Mouse (Mus musculus) gastrocnemius, postnatal 4 days (tissue): ENCODE measurements at regions not wholly inside any gene's neighbourhood (a gene's known extent, or its start where the extent isn't known, plus 50 kb on each side); places are given as distances from the start of the nearest gene placed in this dataset.
"Not testable (repeated sequence)": the region's sequence is repeated elsewhere in the genome, so short reads cannot be mapped to it uniquely, and the experiment has no call there.

Source experiments
- DNase-seq, 2 experiments: peaks; one replicate each; pipeline ENCODE4 v3.0.0; 2021 to 2022; ENCODE audit warnings: low spot score in 2 of 2, mixed read lengths in 2 of 2

DNA sequence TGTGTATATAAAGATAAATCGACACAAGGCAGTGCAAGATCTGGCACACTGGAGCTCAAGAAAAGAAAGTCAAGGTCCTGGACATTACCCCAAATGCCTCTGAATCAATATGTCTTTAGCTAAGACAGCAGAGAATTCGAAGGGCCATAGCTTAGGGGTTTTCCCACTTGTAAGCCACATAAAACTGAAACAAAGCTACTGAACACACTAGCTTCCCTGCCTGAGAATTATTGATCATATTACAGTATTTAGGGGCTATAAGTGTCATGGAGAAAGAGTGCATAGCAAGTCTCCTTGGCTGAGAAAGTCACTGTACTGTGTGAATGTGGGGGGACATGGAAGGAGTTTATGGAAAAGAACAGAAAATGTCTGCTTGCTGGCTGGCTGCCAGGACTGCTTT, 207.3 kb upstream of the Htr1f start:
- DNase-seq: no peak

DNA sequence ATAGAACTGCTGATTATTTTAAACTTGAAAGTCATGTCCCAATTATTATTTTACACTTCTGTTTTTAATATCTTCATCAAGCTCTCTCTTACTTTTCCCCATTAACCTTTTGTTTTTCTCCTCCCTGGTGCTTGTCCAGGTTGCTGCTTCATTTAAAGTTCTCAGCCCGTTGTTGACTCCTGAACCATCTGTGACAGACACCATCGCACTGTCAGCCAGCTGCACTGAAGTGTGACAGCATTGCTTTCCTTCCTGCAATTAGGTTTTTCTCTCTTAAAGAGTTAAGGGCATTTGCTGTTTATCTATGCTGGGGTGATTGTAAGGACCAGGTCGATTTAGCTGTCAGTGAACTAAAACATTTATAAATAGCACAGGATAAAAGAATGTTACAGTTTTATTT, 205.3 kb upstream of the Pou1f1 start:
- DNase-seq: no peak

DNA sequence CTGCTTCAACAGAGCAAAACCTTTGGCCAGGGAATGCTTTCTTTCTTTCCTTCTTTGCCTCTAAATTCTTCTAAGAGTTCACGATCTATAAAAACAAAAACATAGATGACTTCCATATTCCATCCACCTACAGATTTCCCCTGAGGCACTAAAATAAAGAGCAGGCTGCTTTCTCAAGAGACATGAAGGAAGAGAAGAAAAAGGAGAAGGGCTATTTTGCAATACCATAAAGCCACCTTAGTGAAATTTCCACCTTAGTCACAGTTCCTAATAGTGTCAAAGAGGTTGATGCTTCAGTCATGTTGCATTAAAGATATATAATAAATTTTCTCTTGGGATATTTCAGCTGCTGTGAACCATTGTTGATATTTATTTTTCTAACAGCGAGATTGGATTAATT, 187.9 kb upstream of the Pou1f1 start:
- no peak for DNase-seq

- DNase-seq: no peak
Observed at GRCm38 (mm10) chr16:65339225-65339624, 181.1 kb upstream of the Pou1f1 start.

GRCm38 (mm10) chr16:65359881-65360280, 160.4 kb upstream of the Pou1f1 start:
- DNase-seq: no peak

- DNase-seq: no peak
Observed at GRCm38 (mm10) chr16:65369271-65369670, 151.0 kb upstream of the Pou1f1 start.

GRCm38 (mm10) chr16:65370939-65371338, 149.4 kb upstream of the Pou1f1 start:
- DNase-seq: peak in 1 of 2 experiments; percentile 10

- no peak for DNase-seq
Observed at GRCm38 (mm10) chr16:65376553-65376952, 143.8 kb upstream of the Pou1f1 start.

DNA sequence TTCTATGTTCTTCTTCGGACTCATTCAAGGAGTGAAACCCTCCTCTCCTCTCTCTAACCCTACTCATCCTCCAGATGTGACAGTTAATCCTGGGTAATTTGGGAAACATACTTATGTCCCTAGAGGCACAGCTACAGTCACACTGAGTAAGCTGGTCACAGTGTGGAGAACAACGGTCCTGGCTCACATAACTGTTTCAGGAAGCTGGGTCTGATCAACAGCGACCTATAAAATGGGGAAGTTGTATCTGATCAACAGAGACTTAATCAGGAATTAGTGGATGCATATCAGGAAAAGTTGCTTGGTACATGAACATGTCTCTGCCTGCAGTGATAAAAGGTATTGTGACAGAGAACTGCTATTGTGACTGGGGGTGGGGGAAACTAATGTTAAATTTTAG, 142.0 kb upstream of the Pou1f1 start:
- no peak for DNase-seq

- no peak for DNase-seq
Observed at GRCm38 (mm10) chr16:65379939-65380338, 140.4 kb upstream of the Pou1f1 start.

- no peak for DNase-seq
Observed at GRCm38 (mm10) chr16:65403926-65404648, 116.2 kb upstream of the Pou1f1 start.

DNA sequence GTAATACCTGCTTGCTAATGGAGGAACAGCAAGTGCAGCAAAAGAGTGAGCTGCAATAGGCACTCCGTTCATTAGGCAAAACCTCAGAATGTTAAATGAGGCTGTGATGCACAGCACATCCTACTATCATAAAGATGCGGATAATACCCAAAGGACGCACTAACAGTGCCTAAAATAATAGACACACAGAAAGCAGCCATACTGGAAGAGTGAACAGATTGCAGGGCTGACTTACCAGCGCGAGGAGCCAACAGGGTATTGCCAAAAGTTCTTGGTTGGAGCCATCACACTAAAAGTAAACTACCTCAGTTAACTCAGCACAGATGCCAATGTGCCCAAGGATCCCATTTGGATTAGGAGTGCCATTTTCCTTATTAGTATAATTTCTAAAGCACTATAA, 115.5 kb upstream of the Pou1f1 start:
- no peak for DNase-seq

GRCm38 (mm10) chr16:65405824-65406556, 114.3 kb upstream of the Pou1f1 start:
- DNase-seq: no peak

DNA sequence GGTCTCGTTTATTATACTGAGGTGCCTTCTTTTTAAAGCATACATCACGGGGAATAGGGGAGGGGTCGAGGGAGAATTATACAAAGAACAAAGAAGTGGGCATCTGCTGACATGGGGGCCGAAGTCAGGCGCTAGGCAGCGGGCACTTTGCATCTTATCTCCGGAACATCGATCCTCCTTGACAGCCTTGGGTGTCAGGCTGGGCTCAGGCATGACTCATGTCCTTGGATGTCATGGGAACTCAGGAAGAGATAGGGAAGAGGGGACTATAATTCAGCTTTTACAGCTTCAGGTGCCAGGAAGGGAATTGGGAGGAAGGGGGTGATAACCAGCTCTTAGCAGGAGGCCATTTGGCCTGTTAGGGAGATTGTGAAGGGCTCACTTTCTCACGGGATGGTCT, 88.3 kb upstream of the Pou1f1 start:
- DNase-seq: not testable (repeated sequence)

DNA sequence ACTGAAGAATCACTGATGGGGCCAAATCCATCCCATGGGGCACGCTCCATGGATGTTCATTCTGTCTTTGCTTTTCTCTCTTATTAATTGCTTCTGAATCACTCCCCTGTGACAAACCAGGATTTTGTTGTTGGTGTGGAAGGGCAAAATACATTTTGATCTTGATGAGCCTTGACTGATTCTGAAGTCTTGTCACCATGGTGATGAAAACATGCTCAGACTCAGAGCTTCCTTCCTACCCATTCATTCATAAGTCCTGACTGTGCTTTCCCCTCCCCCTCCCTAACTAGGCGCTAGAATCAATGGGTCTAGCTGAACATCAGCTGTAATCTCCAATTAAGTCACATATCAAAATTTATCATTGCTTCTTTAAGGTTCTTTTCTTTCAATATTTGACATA, 84.2 kb upstream of the Pou1f1 start:
- no peak for DNase-seq

DNA sequence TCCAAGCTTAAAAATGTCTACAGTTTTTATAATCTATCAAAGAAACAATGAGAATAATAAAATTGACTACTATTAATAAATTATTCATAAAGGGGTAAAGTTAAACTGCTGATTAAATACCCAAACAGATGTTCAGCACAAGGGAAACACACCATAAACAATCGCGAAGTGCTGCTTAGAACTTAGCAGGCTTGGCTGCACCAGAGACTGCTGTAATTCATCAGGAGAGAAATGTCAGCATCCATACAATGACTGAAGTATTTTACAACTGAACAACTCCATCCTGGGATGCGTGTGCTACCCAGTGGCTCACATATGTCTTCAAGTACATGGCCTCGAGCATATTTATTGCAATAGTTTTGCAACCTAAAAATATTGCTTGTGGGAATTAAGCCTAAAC, 78.4 kb upstream of the Pou1f1 start:
- no peak for DNase-seq

GRCm38 (mm10) chr16:65448810-65449209, 71.5 kb upstream of the Pou1f1 start:
- DNase-seq: no peak

GRCm38 (mm10) chr16:65450706-65451105, 69.6 kb upstream of the Pou1f1 start:
- no peak for DNase-seq

DNA sequence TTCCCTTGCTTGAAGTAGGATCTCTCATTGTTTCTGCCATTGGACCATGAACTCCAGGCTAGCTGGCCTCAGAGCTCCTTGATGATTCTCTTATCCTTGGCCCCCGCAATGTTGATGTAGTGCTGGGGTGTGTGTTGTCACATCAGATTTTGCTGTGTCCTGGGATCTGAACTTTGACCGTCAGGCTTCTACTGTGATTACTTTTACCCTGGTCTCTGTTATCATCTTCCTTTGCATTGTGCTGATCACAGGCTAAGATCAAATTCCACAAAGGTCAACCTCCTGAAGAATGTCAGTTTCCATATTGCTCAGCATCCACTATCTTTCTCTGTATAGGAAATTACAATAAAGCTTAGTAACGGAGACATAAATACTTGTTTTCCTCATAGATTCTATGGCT, 68.4 kb upstream of the Pou1f1 start:
- no peak for DNase-seq

GRCm38 (mm10) chr16:65456948-65457347, 63.4 kb upstream of the Pou1f1 start:
- not testable (repeated sequence) for DNase-seq

DNA sequence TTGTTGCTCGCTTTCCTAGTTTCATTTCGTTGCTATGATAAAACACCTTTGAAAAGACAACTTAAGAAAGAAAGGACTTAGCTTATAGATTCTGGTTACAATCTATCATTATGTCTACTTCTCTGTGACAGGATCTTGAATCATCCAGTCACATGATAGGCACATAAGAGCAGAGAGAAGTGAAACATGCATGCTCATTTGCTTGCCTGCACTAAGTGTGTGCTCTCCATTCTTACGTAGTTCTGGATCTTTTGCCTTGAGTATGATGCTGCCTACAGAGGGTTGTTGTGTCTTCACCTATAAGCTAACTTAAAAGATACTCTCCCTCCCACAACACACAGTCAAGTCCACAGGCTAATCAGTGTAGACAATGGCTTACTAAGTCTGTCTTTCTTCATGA, 62.1 kb upstream of the Pou1f1 start:
- no peak for DNase-seq

DNA sequence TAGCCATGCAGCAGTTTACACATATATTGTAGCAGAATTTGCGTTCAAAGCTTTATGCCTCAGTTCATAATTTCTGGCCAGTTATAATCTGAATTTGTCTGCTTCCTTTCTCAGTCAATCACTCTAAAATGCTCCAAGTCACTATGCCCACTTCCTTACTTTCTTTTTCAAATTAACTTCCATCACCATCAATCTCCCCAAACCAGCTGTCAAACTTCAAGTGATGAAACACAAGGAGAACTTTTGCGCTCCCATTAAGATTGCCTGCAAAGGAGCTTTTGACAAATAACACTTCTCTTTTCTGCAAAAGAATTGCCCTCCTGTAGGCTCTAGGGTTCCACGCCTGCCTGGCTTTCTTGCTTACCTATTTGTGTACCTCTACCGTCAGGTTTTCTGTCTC, 50.6 kb upstream of the Pou1f1 start:
- DNase-seq: no peak
